Mouse (Mus musculus) olfactory bulb, adult 2 months (tissue): ENCODE results near the gene Gm13691. TPM values are rescaled to one million over a fixed set of nuclear protein-coding genes. Genes with fewer than 3 reads are reported as not detected.
"Not testable (repeated sequence)": the region's sequence is repeated elsewhere in the genome, so short reads cannot be mapped to it uniquely, and the experiment has no call there.

Experiments
- H3K27ac ChIP-seq: fragments of 200-500 bp; 2 replicates; pipeline ENCODE4 v1.5.1; 2012; ENCODE audit warnings: low read depth, low read length; ENCODE audit not compliant: insufficient read depth
- H3K4me1 ChIP-seq: fragments of 200-500 bp; 2 replicates; pipeline ENCODE4 v1.6.1; 2012; ENCODE audit warnings: low read length; ENCODE audit not compliant: control insufficient read depth, insufficient read depth
- H3K4me3 ChIP-seq: fragments of 200-500 bp; 2 replicates; pipeline ENCODE4 v1.5.1; 2012; ENCODE audit warnings: mild to moderate bottlenecking, low read depth, low read length, moderate library complexity; ENCODE audit not compliant: insufficient read depth
- CTCF ChIP-seq: fragments of 200-500 bp; IDR thresholded peaks from 2 replicates; pipeline ENCODE4 v1.5.1; 2012; ENCODE audit warnings: low read depth, mild to moderate bottlenecking, low read length, moderate library complexity; ENCODE audit not compliant: insufficient read depth
- POLR2A ChIP-seq: fragments of 200-500 bp; IDR thresholded peaks from 2 replicates; pipeline ENCODE4 v1.6.1; 2012; ENCODE audit warnings: mild to moderate bottlenecking, low read depth, low read length, moderate library complexity; ENCODE audit not compliant: insufficient read depth
- WGBS: fragments of 180-500 bp; shearing (Covaris S2); methylation state at CpG from one replicate; pipeline ENCODE4 v1.1.7; 2018; 5-methylcytosine and 5-hydroxymethylcytosine counted together
- polyA plus RNA-seq: library from polyadenylated mRNA; stranded (reverse); fragments of >200 nt; gene quantifications from 2 replicates; pipeline ENCODE4 v1.2.4, GENCODE M21; 2012; ENCODE audit warnings: low replicate concordance; ENCODE audit not compliant: missing spikeins, insufficient read depth, insufficient read length

The Gm13691 gene
- polyA plus RNA-seq, 1 experiment = not detected

- H3K27ac ChIP-seq = no peak overlapping the region
- no peaks in the 10 kb centered on the region for H3K4me1 ChIP-seq
- TF ChIP-seq CTCF = no peak
- no peak for TF ChIP-seq POLR2A
- WGBS = 21% methylated on average over 1 of the region's 1 CpGs
- H3K4me3 ChIP-seq = no peak overlapping the region
These were observed 18.6 kb downstream of the Gm13691 start for GRCm38 (mm10) chr2:84008913-84009312.

- no peaks in the 10 kb centered on the region for H3K4me1 ChIP-seq
- H3K27ac ChIP-seq = no peak overlapping the region
- no peak overlapping the region for H3K4me3 ChIP-seq
- 93% methylated on average over 3 of the region's 3 CpGs for WGBS
- no peak for TF ChIP-seq POLR2A
- no peak for TF ChIP-seq CTCF
These were observed 19.5 kb downstream of the Gm13691 start for GRCm38 (mm10) chr2:84009818-84010217.

- H3K4me3 ChIP-seq = no peak overlapping the region
- no peak overlapping the region for H3K27ac ChIP-seq
- WGBS = 78% methylated on average over 6 of the region's 6 CpGs
- H3K4me1 ChIP-seq = no peaks in the 10 kb centered on the region
- TF ChIP-seq POLR2A (no peak), CTCF (no peak)
These were observed 24.2 kb downstream of the Gm13691 start for GRCm38 (mm10) chr2:84014572-84014971.

- 80% methylated on average over 5 of the region's 5 CpGs for WGBS
- not testable (repeated sequence) for H3K4me3 ChIP-seq, H3K27ac ChIP-seq, H3K4me1 ChIP-seq
These were observed 25.9 kb downstream of the Gm13691 start for GRCm38 (mm10) chr2:84016291-84016690.

- 65% methylated on average over 3 of the region's 3 CpGs for WGBS
- no peak overlapping the region for H3K27ac ChIP-seq
- 0 out of 2 replicates have a peak, but pooled peaks cover 4% of the 10 kb centered on the region for H3K4me1 ChIP-seq
- H3K4me3 ChIP-seq = no peak overlapping the region
- TF ChIP-seq POLR2A (no peak), CTCF (no peak)
These were observed 28.0 kb downstream of the Gm13691 start for GRCm38 (mm10) chr2:84018330-84018729.

GRCm38 (mm10) chr2:84019519-84020305 is 29.4 kb downstream of the Gm13691 start:
- no peak overlapping the region for H3K27ac ChIP-seq
- H3K4me1 ChIP-seq = 0 out of 2 replicates have a peak, but pooled peaks cover 4% of the 10 kb centered on the region
- TF ChIP-seq POLR2A (no peak), CTCF (no peak)
- WGBS = 85% methylated on average over 8 of the region's 8 CpGs
- no peak overlapping the region for H3K4me3 ChIP-seq

GRCm38 (mm10) chr2:84021930-84022329 is 31.6 kb downstream of the Gm13691 start:
- no peak for TF ChIP-seq POLR2A
- no peak for TF ChIP-seq CTCF
- Histone ChIP-seq H3K27ac (no peak overlapping the region), H3K4me3 (no peak overlapping the region), H3K4me1 (0 out of 2 replicates have a peak, but pooled peaks cover 4% of the 10 kb centered on the region)
- 54% methylated on average over 2 of the region's 2 CpGs for WGBS

GRCm38 (mm10) chr2:84022905-84023304 is 32.6 kb downstream of the Gm13691 start:
- TF ChIP-seq POLR2A (no peak), CTCF (no peak)
- H3K27ac ChIP-seq = no peak overlapping the region; the same call in 1 of the 2 replicates
- H3K4me3 ChIP-seq = no peak overlapping the region
- 0 out of 2 replicates have a peak, but pooled peaks cover 4% of the 10 kb centered on the region for H3K4me1 ChIP-seq
- WGBS = 80% methylated on average over 2 of the region's 2 CpGs

GRCm38 (mm10) chr2:84023319-84023718 is 33.0 kb downstream of the Gm13691 start:
- 81% methylated on average over 2 of the region's 2 CpGs for WGBS
- Histone ChIP-seq H3K27ac (no peak overlapping the region), H3K4me3 (no peak overlapping the region), H3K4me1 (0 out of 2 replicates have a peak, but pooled peaks cover 4% of the 10 kb centered on the region)
- TF ChIP-seq CTCF (no peak), POLR2A (no peak)
